Mouse (Mus musculus): ENCODE measurements at regions not wholly inside any gene's neighbourhood (a gene's known extent, or its start where the extent isn't known, plus 50 kb on each side); places are given as distances from the start of the nearest gene placed in this dataset.
A peak's percentile ranks its signal among the peaks of the same experiment; 100 is the strongest.

GRCm38 (mm10) chr11:112480360-112480759 lies 301.7 kb upstream of the Sox9 start:
- DNase-seq = no peak

- peak; percentile 26 for DNase-seq
These were observed 280.2 kb upstream of the Sox9 start for GRCm38 (mm10) chr11:112501781-112502180.

GRCm38 (mm10) chr11:112519076-112519475 lies 262.9 kb upstream of the Sox9 start:
- no peak for DNase-seq

DNA sequence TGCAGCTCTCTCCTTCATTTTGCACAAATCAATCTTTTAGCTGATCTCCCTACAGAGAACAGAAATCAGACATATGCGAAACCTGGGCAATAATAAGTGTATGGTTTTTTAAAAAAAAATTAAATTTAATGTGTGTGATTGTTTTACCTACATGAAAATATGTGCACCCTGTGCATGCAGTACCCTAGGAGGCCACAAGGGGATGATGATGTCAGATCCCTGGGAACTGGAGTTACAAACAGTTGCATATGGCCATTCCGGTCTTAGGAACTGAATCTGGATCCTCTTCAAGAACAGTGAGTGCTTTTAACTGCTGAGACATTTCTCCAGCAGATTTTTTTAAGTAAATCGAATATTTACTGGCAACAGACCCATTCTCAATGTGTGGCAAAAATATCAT lies 257.0 kb upstream of the Sox9 start:
- DNase-seq = no peak

DNA sequence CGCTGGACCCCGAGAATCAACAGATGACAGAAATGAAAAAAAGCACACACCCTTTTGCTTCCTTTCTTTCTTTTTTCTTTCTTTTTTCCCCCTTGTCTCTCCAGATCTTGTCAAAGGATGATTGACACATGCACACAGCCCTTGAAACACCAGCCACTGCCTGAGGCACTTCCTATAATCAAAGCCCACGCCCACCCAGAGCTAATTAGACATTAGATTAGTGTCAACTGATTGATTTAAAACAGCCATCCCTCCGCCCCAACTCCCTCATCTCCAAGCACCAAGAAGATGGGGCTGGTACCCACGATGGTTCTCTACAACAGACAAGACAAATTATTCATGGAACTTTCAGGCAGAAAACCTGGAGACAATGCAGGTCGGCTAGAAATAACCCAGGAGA lies 239.5 kb upstream of the Sox9 start:
- no peak for DNase-seq

DNA sequence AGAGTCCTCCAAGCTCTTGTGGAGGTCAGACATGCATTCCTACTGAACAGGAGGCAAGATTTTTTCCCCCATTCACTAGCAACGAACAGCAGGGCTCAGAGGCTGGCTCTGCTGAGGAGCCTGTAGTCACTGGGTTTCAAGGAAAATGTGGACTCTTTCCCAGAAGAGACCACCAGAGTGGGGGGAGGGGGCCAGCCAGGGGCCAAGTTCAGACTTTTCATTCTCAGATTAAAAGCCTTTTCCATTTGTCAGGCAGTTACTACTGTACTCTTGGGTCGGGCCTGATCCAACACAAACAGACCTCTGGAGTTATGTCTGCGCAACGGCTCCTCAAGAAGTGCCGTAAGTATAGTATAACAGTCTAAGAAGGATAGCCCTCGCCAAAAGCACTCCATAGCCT lies 238.6 kb upstream of the Sox9 start:
- no peak for DNase-seq

DNA sequence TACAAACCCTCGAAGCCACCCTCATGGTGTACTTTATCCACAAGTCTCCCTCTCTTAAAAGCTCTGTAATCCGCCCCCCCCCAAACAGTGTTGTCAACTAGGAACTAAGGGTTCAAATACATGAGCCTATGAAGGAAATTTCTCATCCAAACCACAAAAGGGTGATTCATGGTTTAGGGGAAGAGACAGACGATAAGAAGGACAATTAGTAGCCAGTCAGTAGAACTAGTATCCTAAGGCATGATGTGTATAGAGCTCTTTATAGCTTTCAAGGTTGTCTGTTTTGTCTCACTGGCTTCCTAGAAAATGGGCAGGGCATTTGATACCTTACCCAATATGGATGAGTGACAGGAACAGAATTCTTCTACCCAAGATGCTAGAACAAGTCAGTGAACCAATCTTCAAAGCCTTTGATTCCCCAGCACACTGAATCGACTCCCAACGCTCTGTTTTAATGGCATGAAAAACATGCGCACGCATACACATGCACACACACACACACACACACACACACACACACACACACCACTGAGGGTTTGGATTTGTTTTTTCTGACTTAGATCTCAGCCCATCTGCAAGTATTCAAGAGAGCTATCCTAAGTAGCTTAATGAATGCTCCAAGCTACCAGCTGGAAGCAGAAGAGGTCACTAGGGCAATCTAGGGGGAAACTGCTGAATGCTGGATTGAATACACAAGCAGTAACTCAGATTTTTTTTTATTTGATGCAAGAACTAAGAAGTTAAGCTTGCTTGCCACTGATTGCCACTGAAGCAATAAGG lies 236.6 kb upstream of the Sox9 start:
- no peak for DNase-seq

DNA sequence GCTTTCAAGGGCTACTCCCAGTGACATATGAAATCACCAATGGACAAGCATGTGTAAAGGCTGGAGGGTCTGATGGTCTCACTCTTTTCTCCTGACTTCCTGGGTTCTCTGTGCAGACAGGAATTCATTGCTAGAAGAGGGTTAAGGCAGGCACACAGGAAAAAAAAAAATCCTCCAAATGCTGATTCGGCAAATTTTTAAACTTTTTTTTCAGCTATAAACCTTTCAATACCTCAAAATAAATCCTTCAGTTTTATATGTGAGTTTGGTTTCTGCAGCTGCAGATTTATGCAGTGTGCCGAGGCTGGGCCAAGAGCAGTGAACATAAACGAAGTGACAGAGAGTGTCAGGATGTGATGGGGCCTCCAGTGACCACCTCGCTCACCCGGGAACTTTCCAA lies 235.9 kb upstream of the Sox9 start:
- DNase-seq = no peak

DNA sequence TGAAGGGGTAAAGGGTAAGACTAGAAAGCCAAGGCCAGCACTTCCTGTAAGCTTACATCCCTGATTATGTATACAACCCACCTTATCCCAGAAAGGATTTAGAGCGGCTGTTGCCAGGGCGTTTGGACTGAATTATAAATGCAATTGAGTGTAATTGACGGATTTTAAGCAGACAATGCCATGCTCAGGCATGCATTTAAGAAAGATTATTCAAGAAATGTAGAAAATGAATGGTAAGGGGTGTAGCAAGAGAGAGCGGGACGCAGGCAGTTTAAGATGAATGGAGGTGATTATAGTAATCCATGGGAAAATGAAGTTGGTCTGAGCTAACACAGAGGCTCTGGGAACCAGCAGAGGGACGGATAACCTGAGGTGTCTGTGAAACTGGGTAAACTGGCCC lies 229.2 kb upstream of the Sox9 start:
- no peak for DNase-seq

GRCm38 (mm10) chr11:112563027-112563426 lies 219.0 kb upstream of the Sox9 start:
- DNase-seq = no peak

DNA sequence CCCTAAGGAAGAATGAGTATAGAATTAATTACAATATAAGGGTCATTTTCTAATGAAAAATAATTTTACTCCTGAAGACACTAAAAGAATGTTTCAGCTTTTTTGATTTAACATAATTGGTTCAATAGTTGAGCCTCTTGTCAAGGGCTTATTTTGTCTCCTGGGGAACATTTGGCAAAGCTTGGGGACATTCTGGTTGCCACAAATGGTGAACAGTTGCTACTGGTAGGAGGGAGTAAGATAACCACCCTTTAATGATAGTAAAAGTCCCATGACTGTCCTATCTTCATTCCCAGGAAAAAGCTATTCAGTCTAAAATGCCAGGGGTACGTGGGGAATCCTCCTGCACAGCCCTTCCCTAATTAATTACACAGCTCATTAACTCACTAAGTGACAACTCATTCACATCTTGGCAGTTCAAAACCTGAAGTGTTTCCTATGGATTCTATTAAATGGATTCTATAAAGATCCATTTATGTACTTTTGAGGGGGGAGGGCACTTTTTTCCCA lies 217.3 kb upstream of the Sox9 start:
- no peak for DNase-seq

DNA sequence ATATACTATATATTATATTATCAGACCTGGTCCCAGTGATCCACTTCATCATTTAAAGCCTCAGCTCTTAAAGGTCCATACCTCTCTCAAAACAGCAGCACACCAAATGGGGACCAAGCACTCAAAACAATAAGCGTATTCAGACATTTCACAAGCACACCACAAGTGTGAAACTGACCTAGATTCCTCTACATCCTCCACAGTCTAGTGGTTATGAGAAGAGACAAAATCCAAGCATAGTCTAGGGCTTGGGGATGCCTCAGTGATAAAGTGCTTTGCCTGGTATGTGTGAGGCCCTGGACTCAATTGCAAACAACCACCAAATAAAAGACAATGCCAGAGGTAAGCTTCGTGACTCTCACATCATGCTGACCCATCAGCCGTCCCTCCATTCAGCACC lies 216.0 kb upstream of the Sox9 start:
- no peak for DNase-seq

GRCm38 (mm10) chr11:112587386-112587785 lies 194.6 kb upstream of the Sox9 start:
- no peak for DNase-seq

DNA sequence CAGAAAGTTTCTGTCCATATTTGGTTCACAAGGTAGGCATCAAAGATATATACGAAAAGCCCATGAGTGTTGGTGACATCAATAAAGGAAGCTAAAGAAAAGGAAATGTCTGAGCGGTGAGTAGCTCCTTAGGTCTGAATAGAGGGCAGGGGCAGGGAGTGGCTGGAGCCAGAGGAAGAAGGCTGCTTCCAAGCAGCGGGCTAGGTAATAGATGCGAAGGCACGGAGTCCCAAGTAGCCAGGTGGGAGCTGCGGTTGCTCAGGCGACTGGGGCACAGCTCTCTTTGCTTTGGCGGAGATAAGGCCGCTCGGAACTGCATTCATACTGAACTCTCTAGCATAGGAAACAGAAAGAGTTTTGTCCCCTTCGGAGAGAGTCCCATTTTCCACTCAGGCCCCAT lies 193.9 kb upstream of the Sox9 start:
- no peak for DNase-seq

DNA sequence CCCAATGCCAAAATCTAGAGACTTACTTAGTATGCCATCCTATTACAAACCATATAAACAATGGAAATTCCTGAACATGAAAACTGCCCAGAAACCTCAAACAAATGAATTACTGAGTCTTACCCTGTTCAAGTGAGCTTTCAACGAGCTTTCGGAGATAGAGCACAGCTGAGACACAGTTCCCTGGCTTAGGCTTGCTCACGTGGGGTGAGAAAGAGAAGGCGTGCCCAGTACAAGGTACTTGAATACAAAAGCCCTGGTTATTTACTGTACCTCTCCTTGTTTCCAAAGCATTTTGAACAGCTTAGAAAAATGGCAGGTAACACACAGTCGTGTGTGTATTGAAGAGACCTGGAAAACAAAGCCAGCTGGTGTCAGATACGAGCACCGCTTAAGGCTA lies 191.8 kb upstream of the Sox9 start:
- no peak for DNase-seq

- no peak for DNase-seq
These were observed 189.5 kb upstream of the Sox9 start for GRCm38 (mm10) chr11:112592411-112593020.

- DNase-seq = no peak
These were observed 188.2 kb upstream of the Sox9 start for GRCm38 (mm10) chr11:112593821-112594220.

- no peak for DNase-seq
These were observed 174.7 kb upstream of the Sox9 start for GRCm38 (mm10) chr11:112607359-112607758.

DNA sequence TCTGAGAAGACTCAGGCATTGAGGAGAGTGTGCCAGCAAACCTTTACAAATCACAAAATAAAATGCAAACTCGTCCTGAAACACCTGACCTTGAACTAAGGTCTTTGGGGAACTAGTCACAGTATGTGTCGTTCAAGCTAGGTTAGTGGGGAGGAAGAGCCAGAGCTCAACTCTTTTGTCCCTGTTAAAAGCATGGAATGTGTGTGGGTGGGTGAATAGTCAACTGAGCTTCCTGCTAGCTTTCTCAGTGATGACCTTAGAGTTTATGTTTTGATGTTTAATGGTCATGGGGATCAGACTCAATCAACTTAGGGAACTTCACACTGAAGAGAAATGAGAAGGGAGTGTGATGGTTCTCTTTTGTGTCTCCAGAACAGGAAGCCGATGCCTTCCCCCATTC lies 172.7 kb upstream of the Sox9 start:
- DNase-seq = no peak

DNA sequence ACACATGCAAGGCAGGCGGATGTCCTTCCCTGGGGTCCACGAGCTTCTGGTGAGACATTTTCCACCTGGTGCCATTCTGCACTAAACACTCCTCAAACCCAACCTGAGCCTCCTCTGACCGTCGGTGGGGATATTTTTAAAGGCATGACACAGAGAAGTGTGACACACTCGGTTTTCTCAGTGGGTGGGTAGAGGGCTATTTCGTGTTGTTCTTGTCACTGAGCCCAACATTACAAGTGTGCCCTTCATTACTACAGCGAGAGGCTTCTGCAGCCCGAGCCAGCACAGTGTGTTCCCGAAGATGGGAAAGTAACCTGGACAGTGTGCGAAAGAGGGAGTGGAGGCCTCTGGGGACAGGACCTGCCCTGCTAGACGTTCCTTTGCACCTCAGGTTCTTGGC lies 171.0 kb upstream of the Sox9 start:
- DNase-seq = no peak

DNA sequence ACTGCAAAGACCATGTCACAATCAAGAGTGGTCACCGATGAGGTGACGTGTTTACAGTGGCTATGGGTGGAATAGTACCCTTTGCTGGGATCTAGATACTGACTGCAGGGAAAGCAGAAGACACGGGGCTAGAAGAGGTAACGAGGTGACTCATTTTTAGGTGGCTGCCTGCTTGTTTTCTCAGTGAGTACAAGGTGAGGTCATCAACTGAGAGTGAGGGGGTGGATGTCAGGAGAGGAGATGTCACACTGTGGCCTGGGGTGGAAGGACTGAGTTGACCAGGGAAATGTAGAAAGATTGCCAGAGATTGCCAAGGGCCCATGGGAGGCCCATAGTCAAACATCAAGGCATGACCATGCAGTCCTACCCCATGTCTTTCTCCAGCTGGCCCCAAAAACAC lies 166.4 kb upstream of the Sox9 start:
- no peak for DNase-seq

DNA sequence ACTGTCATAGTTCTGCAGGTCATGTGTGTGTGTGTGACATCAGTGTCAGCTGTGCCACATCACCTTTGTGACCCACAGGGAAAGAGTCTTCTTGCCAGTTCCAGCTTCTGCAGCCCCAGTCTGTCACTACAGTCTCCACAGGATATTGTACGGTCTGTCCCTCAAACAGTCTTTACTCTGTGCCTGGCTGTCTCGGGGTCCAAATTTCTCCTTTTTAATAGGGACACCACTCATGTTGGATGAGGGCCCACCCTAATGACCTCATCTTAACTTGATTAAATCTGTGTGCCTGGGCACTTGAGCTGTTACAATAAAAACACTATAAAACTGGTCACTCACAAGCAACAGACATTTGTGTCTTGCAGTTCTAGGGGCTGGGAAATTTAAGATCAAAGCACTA lies 165.1 kb upstream of the Sox9 start:
- DNase-seq = no peak

- DNase-seq = peak; percentile 41
These were observed 161.1 kb upstream of the Sox9 start for GRCm38 (mm10) chr11:112620916-112621315.

GRCm38 (mm10) chr11:112621385-112622120 lies 160.5 kb upstream of the Sox9 start:
- DNase-seq = no peak
